23 mouse cellular contexts compared by ENCODE assay signal in genomic region chr15:62082539-62082938, GRCm38 (mm10).
"Had no signal": no experiment of that assay in that cellular context is flagged by ENCODE, and none has a peak within 500 bp of the region (broad histone marks: within the 10 kb centered on the region; RNA-seq: fewer than 3 reads in every experiment).

No protein-coding gene starts in this region.

- DNase-seq: gastrocnemius, adult 2 months; gastrocnemius, postnatal 10 days; gastrocnemius, postnatal 25 days; heart, adult 18-20 months; heart, postnatal 10 days; heart, postnatal 36 days; kidney, adult 18-20 months; kidney, adult 8-10 months; kidney, postnatal 10 days; kidney, postnatal 25 days; kidney, postnatal 4 days had no signal

- ATAC-seq: hindbrain, embryonic 16.5 days; inflammation-experienced regulatory T-cells, adult 6 months; intestine, embryonic 15.5 days; intestine, postnatal 0 days; liver, embryonic 12.5 days had no signal

- H3K4me2 ChIP-seq: heart, embryonic 12.5 days; hindbrain, embryonic 13.5 days; intestine, embryonic 15.5 days; limb, embryonic 13.5 days; limb, embryonic 15.5 days; liver, embryonic 12.5 days had no signal

- H3K4me3 ChIP-seq: gastrocnemius, adult 2 months; heart, embryonic 10.5 days; heart, embryonic 12.5 days; hindbrain, embryonic 13.5 days; intestine, embryonic 15.5 days; layer of hippocampus, adult 2 months; left cerebral cortex, adult 2 months; limb, embryonic 13.5 days; limb, embryonic 15.5 days; liver, embryonic 12.5 days had no signal

- H3K4me1 ChIP-seq: hindbrain, embryonic 13.5 days; limb, embryonic 13.5 days had no signal

- H3K27ac ChIP-seq: gastrocnemius, adult 2 months; heart, embryonic 10.5 days; hindbrain, embryonic 13.5 days; intestine, embryonic 15.5 days; layer of hippocampus, adult 2 months; left cerebral cortex, adult 2 months; limb, embryonic 13.5 days; limb, embryonic 15.5 days; liver, embryonic 12.5 days had no signal

- H3K36me3 ChIP-seq: heart, embryonic 10.5 days; heart, embryonic 12.5 days; hindbrain, embryonic 13.5 days; intestine, embryonic 15.5 days; limb, embryonic 13.5 days; limb, embryonic 15.5 days had no signal

- H3K9ac ChIP-seq: heart, embryonic 12.5 days; hindbrain, embryonic 13.5 days; intestine, embryonic 15.5 days; limb, embryonic 13.5 days; limb, embryonic 15.5 days; liver, embryonic 12.5 days had no signal

- H3K27me3 ChIP-seq: heart, embryonic 12.5 days; hindbrain, embryonic 13.5 days; intestine, embryonic 15.5 days; limb, embryonic 13.5 days; limb, embryonic 15.5 days; liver, embryonic 12.5 days had no signal

- H3K9me3 ChIP-seq: heart, embryonic 10.5 days; heart, embryonic 12.5 days; hindbrain, embryonic 13.5 days; intestine, embryonic 15.5 days; limb, embryonic 13.5 days; limb, embryonic 15.5 days; liver, embryonic 12.5 days had no signal
